Mouse (Mus musculus) heart, postnatal 14 days (tissue): ENCODE data around the gene Sepsecs. TPM values are rescaled to one million over a fixed set of nuclear protein-coding genes. Genes with fewer than 3 reads are reported as not detected.

Experiments used
- DNase-seq, 2 experiments: peaks; one replicate each; pipeline ENCODE4 v3.0.0; 2021 to 2022
- intact Hi-C: fragments of 180-260 bp; cut with DNase I; formaldehyde crosslinking; loops from one replicate; pipeline ENCODE4 v1.15.1; 2025
- total RNA-seq, 2 experiments: library from RNA; stranded (reverse); gene quantifications; 2 replicates each; pipeline ENCODE4 v1.2.3; 2021

The Sepsecs gene
- total RNA-seq, 2 experiments from 2014 or later, result 6.9 to 8.0 TPM

DNA sequence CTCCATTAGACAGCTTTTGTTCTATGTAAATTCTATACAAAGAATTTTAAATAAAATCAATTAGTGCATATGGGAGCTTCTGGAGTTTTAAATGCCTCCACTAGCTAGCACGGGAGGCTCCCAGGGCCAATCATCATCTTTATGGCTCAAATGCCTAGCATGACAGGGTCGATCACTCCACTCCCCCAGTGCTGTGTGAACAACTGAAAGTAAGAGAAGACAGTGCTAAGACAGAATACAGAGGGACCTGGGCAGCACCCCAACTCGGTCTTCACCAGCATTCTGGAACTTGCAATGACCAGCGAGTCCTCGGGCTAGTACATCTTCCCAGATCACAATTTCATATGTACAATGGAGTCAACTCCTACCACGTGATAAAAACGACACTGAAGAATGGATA is 16.9 kb downstream of the Sepsecs start:
- DNase-seq, result no peak
- intact Hi-C loops, result no loop called here

- DNase-seq, result no peak
- intact Hi-C loops, result no loop called here
Measured at GRCm38 (mm10) chr5:52652086-52652485, 17.4 kb downstream of the Sepsecs start.

DNA sequence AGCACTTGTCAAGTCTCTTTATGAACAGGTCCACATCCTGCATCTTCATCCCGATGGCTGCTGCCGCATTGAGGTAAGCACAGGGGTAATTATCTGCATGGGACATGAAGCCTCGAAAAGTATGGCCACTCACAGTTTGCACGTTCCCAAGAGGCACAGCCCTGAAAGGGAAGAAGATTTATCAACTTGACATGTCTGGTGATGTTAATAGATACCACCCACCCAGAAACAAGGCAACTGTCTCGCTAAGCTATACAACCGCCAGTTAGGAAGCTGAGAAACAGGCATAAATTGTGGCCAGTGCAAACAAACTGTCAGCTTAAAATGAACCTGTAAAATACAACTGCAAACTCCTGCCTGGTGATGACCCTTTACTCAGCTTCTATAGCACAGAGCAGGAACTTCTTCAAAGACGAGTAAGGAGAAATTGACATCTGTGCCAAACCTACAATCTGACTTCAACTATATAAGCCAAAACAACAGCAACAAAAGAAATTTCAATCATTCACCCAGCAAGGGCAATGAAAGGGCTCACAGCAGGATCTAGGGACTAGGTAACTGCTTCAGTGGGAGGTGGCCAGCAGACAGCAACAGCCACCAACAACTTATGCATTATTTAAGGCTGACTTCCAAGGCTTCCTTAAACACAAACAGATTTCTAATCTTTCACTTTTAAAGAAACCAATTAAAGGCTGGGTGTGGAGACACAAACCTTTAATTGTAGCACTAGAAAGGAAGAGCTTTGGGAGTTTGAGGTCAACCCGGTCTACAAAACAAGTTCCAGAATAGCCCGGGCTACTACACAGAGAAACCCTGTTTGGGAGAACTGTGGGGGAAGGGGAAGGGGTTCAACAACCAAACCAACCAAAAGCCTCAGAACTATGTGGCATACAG is 25.3 kb downstream of the Sepsecs start:
- intact Hi-C loops, result no loop called here
- no peak for DNase-seq

DNA sequence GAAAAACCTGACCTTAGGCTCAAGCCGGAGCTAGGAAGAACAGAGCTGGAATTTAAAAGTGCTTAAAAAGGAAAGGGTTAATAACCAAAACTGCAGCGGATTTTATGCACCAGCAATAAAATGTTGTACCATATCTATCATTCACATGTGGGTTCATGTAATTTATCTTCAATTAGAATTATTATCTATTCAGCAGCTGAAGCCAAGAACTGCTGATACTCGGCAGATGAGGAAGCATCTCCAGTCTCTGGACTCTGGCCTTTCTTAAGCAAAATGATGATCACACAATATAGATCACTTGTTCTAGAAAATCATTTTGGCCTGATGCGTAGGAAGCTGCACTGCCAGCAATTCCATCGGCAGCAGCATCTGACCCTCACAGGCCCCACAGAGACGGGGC is 27.8 kb downstream of the Sepsecs start:
- intact Hi-C loops, result no loop called here
- DNase-seq, result no peak

DNA sequence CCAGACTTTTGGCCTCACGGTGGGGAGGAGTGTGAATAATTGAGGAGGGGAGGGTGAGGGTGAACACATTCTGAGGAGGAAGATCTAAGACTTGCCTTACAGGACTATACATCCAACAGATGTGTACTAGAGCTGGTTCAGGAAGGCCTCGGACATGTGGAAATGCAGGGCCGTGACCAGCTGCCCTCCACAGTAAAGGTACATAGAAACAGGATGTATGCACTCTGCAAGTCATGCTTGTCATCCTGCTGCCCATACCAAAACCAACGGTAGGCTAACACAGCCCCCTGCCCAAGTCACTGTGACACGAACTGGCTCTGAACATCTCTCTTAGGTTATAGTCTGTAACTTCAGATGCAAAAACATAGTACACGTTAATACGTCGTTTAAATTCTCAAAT is 30.6 kb downstream of the Sepsecs start:
- intact Hi-C loops, result loop anchor here (5.0 to 10.0 kb wide), 3 partner anchors 117 to 524 kb away; no protein-coding TSS in a partner anchor
- no peak for DNase-seq

DNA sequence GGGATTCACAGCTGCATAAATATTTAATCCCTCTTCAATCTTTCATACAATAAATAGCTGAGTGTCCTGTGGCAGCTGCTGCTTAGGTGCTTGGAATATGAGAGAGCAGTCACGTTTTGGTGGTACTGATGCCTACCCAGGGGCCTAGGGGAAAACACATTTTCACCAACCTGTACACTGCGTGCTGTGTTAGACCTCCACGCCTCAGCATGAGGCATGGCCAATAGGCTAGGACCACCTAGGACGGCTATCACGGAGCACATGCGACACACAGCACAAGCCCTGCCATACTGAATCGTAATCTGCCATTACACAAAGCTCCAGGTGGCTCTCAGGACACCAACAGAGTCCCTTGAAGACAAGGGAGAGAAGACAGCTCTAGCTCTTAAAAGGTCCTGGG is 31.5 kb downstream of the Sepsecs start:
- no peak for DNase-seq
- intact Hi-C loops, result loop anchor here (5.0 to 10.0 kb wide), 3 partner anchors 116 to 523 kb away; no protein-coding TSS in a partner anchor

GRCm38 (mm10) chr5:52636923-52637322 is 32.6 kb downstream of the Sepsecs start:
- intact Hi-C loops, result loop anchor here (5.0 to 10.0 kb wide), 3 partner anchors 115 to 522 kb away; no protein-coding TSS in a partner anchor
- no peak for DNase-seq

DNA sequence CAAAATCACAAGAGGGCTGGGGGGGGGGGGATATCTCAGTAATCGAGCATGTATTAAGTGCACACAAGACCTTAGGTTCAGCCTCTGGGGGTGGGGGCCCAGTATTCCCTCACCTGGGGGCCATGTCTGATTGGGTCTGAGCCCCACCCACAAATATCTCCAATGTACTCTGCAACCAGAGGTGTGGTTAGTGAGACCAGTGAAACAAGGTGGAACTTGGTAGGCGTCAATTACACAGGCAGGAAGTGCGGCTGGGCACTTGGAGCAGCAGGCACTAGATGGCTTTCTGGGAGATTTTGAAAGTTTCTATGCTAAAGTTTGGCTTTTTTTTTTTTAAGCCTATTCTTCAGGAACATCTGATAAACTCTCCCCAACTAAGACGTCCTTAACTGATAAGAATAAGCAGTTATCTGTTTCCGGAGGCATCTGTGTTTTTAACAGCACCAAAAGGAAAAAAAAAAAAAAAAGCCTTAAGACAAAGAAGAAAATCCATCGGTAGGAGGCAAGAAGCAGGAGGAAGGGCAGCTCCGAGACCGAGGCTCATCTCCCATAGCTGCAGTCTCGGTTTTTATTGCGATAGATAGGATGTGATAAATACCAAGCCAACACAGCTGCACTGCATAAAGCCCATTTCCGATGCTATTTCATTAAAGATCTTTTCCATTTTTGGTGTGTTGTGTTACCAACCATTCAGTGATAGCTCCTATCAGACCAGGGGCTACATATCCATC is 33.3 kb downstream of the Sepsecs start:
- intact Hi-C loops, result loop anchor here (5.0 to 10.0 kb wide), 3 partner anchors 114 to 521 kb away; no protein-coding TSS in a partner anchor
- no peak for DNase-seq

DNA sequence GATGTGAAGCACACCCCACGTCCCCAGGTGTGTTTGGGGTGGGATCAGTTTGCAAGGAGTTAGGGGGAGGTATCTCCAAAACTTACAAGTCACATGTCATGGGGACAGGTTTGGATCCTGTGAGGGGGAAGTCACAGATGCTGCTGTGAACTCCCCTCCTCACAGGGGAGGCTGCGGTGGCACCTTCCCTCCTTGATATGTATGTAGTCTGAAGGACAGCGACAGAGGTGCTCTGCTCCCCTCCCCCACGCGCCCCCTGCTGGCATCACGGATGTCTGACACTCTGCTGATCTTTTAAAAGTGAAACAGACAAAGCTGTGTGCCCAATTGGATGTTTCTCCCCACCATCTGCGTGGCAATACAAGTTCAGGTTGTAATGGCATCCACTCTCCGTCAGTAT is 35.5 kb downstream of the Sepsecs start:
- intact Hi-C loops, result loop anchor here (10.0 kb wide), 2 partner anchors 359 to 519 kb away; no protein-coding TSS in a partner anchor
- peak; percentile 67 to 74 for DNase-seq

DNA sequence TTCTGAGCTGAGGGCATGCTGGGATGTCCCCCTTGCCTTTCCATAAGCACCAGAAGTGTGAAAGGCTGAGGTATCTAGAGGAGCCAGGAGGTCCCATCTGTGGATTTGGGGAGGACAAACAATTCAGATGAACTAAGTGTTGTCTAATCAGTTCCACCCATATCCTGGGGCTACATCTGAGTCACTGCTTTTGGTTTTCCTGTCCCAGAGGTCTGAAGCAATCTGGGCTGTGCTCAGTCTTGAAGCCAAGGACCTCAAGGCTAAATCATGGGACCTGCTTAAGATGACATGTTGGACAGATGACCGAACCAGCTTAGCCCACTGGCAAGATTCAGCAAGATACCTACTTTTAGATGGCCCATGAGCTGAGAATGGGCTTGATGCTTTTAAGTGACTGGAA is 39.0 kb downstream of the Sepsecs start:
- no peak for DNase-seq
- intact Hi-C loops, result loop anchor here (10.0 kb wide), 2 partner anchors 356 to 516 kb away; no protein-coding TSS in a partner anchor

- intact Hi-C loops, result no loop called here
- no peak for DNase-seq
Measured at GRCm38 (mm10) chr5:52629214-52629613, 40.3 kb downstream of the Sepsecs start.

DNA sequence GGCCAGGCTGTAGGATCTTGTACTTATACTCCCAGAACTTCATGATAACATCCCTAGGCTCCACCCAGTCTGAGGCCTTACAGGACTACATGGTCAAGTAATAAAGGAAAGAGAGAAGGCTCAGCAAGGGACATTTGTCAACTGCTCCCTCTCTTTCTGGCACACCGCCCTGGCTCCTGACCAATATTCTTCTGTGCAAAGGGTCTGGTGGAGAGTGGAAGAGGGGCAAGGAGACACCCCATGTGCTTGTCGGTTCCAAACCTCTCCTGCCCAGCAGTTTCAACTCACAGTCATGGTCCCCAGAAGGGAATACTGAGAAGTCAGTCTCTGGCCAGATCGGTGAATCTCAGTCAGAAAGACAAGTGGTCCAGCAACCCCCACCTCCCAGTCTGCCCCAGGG is 40.7 kb downstream of the Sepsecs start:
- DNase-seq, result no peak
- intact Hi-C loops, result no loop called here

DNA sequence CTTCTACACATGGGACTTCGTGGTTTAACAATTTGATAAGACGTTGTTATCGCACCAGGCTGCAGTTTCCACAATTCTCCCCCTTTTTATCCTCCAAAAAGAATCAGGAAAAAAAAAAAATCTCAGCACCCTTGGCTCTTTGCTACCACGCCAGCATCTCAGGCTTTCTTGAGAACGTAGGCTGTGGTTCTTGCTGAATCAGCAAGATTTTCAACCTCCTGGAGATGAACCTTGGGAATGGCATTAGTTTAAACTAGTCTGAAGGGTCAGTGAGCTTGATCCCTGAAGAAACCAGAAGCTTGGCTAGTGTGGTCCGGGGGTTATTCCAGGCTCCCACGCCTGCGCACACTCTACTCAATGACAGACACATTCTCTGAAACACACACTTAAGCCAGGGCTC is 41.8 kb downstream of the Sepsecs start:
- intact Hi-C loops, result no loop called here
- DNase-seq, result no peak

DNA sequence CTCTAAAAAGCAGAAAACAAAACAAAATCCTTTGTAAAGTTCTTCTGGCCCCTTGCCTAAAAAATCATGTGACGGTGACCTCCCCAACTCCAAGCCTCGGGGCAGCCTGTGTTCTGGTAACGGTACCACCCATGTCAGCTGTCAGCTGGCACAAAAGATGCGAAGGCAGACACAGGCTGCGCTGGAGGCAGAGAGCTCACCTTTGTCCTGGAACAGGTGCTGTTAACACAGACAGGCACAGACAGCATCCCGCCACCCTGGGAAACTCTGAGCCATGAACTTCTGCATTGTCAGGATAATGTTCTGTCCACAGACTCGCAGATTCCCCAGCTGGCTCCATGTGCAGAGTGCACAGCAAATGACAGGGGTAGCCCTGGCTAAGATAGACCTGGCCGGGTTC is 43.4 kb downstream of the Sepsecs start:
- intact Hi-C loops, result no loop called here
- DNase-seq, result no peak

GRCm38 (mm10) chr5:52624956-52625355 is 44.6 kb downstream of the Sepsecs start:
- DNase-seq, result no peak
- intact Hi-C loops, result no loop called here

GRCm38 (mm10) chr5:52623099-52623498 is 46.4 kb downstream of the Sepsecs start:
- intact Hi-C loops, result no loop called here
- DNase-seq, result no peak

- intact Hi-C loops, result no loop called here
- peak; percentile 59 to 71 for DNase-seq
Measured at GRCm38 (mm10) chr5:52618348-52619270, 50.9 kb downstream of the Sepsecs start.

- intact Hi-C loops, result no loop called here
- DNase-seq, result no peak
Measured at GRCm38 (mm10) chr5:52617711-52618347, 51.7 kb downstream of the Sepsecs start.

DNA sequence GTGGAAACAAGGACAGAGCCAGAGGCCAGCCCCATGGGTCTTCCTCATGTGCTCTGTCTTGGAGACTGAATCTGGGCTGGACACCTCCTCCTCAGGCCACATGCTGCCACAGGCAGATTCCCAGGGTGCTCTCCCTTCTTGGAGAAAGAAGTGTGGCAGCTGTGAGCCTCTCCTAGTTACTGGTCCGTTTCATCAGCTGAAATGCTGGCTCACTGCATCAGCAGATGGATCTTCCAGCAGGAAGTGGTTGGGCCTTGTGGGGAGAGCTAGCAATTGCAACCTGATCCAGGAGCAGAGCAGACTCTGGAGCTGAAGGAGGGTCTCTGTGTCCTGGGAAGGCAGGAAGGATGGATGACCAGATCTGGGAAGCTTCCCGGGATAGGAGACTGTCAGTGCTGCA is 53.0 kb downstream of the Sepsecs start:
- intact Hi-C loops, result no loop called here
- peak; percentile 58 to 63 for DNase-seq

- DNase-seq, result no peak
- intact Hi-C loops, result no loop called here
Measured at GRCm38 (mm10) chr5:52615421-52615820, 54.1 kb downstream of the Sepsecs start.
